In the genomic region with DNA sequence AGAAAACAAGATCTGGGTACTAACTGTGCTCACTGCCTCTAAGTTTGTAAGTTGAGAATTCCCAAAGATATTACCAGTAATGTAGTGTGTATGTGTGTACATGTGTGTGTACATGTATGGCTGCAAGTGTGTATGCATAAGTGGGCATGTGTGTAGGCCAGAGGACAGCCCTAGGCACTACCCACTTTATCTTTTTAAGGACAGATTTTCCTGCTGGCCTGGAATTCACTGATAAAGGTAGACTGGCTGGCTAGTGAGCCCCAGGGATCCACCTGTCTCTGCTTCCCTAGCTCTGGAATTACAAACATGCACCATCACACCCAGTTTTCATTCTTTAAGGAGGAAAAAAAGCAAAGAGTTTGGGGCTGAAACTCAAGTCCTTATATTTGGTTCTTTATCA, we compare ENCODE assay signal across 16 mouse cellular contexts.
"Had no signal": no experiment of that assay in that cellular context is flagged by ENCODE, and none has a peak within 500 bp of the region (broad histone marks: within the 10 kb centered on the region; RNA-seq: fewer than 3 reads in every experiment).

No protein-coding gene starts in this region.

- H3K4me3 ChIP-seq: kidney, embryonic 15.5 days; left cerebral cortex, adult 2 months; lung, embryonic 15.5 days; midbrain, embryonic 13.5 days had no signal

- H3K27ac ChIP-seq: kidney, embryonic 15.5 days; left cerebral cortex, adult 2 months; lung, embryonic 15.5 days; midbrain, embryonic 13.5 days; stomach, postnatal 0 days had no signal

- H3K4me2 ChIP-seq: kidney, embryonic 15.5 days; lung, embryonic 15.5 days; midbrain, embryonic 13.5 days had no signal

- H3K36me3 ChIP-seq: kidney, embryonic 15.5 days; lung, embryonic 15.5 days; midbrain, embryonic 13.5 days had no signal

- H3K27me3 ChIP-seq: kidney, embryonic 15.5 days; lung, embryonic 15.5 days; midbrain, embryonic 13.5 days had no signal

- DNase-seq: kidney, adult 2 months; kidney, postnatal 10 days; kidney, postnatal 36 days; layer of hippocampus, postnatal 36 days; lung, adult 18-20 months; lung, postnatal 10 days; lung, postnatal 36 days; right cerebral cortex, postnatal 14 days; right cerebral cortex, postnatal 4 days; thymus, postnatal 25 days had no signal

- H3K9ac ChIP-seq: kidney, embryonic 15.5 days; lung, embryonic 15.5 days; midbrain, embryonic 13.5 days had no signal

- H3K9me3 ChIP-seq: kidney, embryonic 15.5 days; lung, embryonic 15.5 days; midbrain, embryonic 13.5 days had no signal

- H3K4me1 ChIP-seq: kidney, embryonic 15.5 days; lung, embryonic 15.5 days; midbrain, embryonic 13.5 days had no signal

- ATAC-seq: intestine, postnatal 0 days; midbrain, embryonic 13.5 days had no signal
